Mouse (Mus musculus) MEL (cell line): Measurements from ENCODE around the gene Gm11172.

Experiments used
- ETS1 ChIP-seq: IDR thresholded peaks from 2 replicates; pipeline ENCODE4 v1.6.1; 2012; ENCODE audit warnings: low read depth, mild to moderate bottlenecking, inconsistent platforms, low read length, improper control_type of control experiment, moderate library complexity
- KAT2A ChIP-seq: conservative IDR thresholded peaks from 2 replicates; pipeline ENCODE4 v1.6.1; 2012; ENCODE audit warnings: low read depth, low read length, improper control_type of control experiment, inconsistent platforms
- MYB ChIP-seq: IDR thresholded peaks from 2 replicates; pipeline ENCODE4 v1.6.1; 2011; ENCODE audit warnings: mild to moderate bottlenecking, low read depth, low read length, improper control_type of control experiment
- RCOR1 ChIP-seq: IDR thresholded peaks from 2 replicates; pipeline ENCODE4 v1.6.1; 2012; ENCODE audit warnings: low read depth, mild to moderate bottlenecking, inconsistent platforms, low read length, improper control_type of control experiment
- TBP ChIP-seq: IDR thresholded peaks from 2 replicates; pipeline ENCODE4 v1.8.0; 2011; ENCODE audit warnings: low read depth, low read length, improper control_type of control experiment

DNA sequence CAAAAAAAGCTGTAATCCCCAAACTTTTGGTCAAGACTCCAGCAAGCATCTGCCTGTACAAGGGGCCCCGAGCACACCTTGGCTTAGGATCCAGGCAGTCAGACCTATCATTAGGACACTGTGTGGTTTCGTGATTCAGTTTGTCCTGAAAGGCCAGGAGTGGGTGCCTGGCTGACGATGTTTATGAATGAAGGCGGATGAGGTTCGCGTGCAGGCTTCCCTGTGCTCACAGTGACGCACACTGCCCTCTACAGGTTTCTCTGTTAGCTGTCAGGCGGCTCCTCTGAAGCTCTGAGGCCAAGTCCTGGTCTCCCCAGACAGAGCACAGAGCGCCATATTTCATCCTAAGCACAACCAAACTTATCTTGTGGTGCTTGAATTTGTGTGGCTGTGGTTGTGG, 26.4 kb upstream of the Gm11172 start:
- TF ChIP-seq MYB (no peak), TBP (no peak), ETS1 (no peak; the same call in 1 of the 2 replicates), KAT2A (no peak), RCOR1 (peak; percentile 11; the same call in 1 of the 2 replicates)
